Mouse (Mus musculus) liver, embryonic 18 days (tissue): Measurements from ENCODE around the gene Rgs7bp. TPM values are rescaled to one million over a fixed set of nuclear protein-coding genes. Genes with fewer than 3 reads are reported as not detected.

Experiments used
- polyA plus RNA-seq: library from polyadenylated mRNA; depleted of rRNA; stranded (reverse); fragments of >200 nt; gene quantifications from 2 replicates; pipeline ENCODE4 v1.2.3, GENCODE M21; 2012; rRNA removed

Gene Rgs7bp
- polyA plus RNA-seq: 0.30 and 0.32 TPM in 2 replicates

DNA sequence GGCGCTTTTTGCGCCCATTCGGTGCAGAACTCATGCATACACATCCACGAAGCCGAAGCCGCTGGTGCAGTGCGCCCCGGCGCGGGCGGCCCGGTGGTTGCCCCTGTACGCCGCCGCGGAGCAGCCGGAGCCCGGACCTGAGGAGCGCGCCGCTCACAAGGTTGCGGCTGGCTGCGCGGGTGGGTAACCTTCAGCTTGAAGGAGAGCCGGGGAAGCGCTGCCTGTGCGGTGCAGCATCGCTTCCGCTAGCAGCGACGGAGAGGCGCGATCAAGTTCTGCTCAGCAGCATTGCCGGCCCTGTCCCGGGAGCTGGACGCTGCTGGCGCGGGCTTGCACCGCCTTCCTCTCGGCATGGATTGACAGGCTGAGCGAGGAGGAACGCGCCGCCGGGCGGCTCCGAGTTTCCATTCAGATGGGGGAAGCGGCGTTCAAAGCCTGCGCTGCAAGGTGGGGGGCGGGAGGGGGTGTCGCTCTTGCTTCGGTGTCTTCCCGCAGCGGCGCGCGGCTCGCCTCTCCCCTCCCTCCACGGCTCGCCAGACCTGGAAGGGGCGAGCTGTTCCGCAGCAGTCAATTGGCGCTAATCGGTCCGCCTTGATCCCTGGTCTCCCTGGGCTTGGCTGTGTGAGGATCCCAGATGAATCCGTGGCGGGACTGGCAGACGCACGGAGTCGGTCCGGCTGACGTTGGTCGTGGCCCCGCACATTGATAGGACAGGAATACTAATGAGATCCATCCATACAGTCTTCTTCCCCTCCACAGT is at the start of gene Rgs7bp:
Gene Rgs7bp, minus strand, starts transcription at position 750 of the 760 bp plus-strand sequence.

DNA sequence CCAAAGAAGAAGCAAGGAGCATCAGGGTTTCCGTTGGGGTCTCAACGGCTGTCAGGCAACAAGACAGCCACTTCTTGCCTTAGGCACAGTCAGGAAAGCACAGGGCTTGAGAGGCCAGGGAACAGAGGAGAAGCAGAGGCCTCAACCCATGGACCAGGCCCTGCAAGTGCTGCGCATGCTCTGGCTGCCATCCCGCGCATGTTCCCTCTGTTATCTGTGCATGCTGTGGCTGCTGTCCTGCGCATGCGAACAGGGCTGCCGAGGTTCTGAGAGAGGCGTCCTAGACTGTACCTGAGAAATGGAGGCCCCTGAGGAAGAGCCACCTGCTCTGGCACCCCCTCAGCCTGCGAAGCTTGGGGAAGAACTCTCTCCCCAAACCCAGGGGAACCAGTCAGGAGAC is 27.1 kb upstream of the Rgs7bp start, which contains the start of gene 4933425L06Rik:
Gene 4933425L06Rik, plus strand, starts transcription at position 261 of the 400 bp plus-strand sequence.

Other genes with a start within 250 kb of the Rgs7bp start
- gene Cwc27, start 237.8 kb downstream of the Rgs7bp start, polyA plus RNA-seq: 5.0 and 5.2 TPM in 2 replicates
- gene Shisal2b, start 191.0 kb downstream of the Rgs7bp start, polyA plus RNA-seq: 0.02 TPM in 1 of 2 replicates, not detected in the other
- not detected in 2 replicates for gene 4933425L06Rik, start 27.2 kb upstream of the Rgs7bp start, polyA plus RNA-seq
- gene Rnf180, start 239.9 kb upstream of the Rgs7bp start, polyA plus RNA-seq: 0.37 and 0.49 TPM in 2 replicates